Mouse (Mus musculus): ENCODE measurements around the gene Snf8. TPM values are rescaled to one million over a fixed set of nuclear protein-coding genes. Genes with fewer than 3 reads are reported as not detected.

Snf8 gene
- polyA plus RNA-seq, 1 experiment from 2014 or later: 92.6 TPM

DNA sequence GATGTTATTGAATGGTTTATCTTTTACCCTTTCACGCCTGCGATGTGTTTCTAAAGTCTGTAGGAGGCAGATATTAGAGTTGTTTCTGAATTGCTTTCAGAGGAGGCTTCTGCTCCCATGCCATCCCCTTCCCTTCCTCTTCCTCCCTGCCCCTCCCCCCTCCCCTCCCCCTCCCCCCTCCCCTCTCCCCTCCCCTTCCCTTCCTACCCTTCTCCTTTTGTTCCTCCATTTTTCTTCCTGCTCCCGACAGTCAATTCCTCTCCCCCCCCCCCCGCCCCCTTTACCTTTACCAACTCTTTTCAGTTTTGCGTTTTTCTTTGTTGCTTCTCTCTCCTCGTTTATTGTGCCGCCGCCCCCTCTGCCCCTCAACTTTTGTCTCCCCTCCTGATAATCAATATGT lies 22.7 kb upstream of the Snf8 start:
- Histone ChIP-seq H3K4me2 (ENCODE audit: low read depth, low read length) (no peak overlapping the region), H3K27me3 (ENCODE audit: control insufficient read depth, insufficient read depth, low read length) (peaks cover 10% of the 10 kb centered on the region; the same call in 1 of the 2 replicates), H3K4me1 (ENCODE audit: control insufficient read depth, insufficient read depth, low read length) (peaks cover 4% of the 10 kb centered on the region), H3K27ac (ENCODE audit: low read length) (no peak overlapping the region), H3K9me3 (replicated peaks; ENCODE audit: control insufficient read depth, low read length) (no peaks in the 10 kb centered on the region), H3K9ac (ENCODE audit: low read length) (no peak overlapping the region), H3K36me3 (ENCODE audit: control insufficient read depth, insufficient read depth, low read length) (no peaks in the 10 kb centered on the region), H3K4me3 (replicated peaks; ENCODE audit: low read length) (no peak overlapping the region)
- ATAC-seq (ENCODE audit: insufficient read depth, low FRiP score): no peak
- WGBS: 7% methylated on average over 6 of the region's 8 CpGs

DNA sequence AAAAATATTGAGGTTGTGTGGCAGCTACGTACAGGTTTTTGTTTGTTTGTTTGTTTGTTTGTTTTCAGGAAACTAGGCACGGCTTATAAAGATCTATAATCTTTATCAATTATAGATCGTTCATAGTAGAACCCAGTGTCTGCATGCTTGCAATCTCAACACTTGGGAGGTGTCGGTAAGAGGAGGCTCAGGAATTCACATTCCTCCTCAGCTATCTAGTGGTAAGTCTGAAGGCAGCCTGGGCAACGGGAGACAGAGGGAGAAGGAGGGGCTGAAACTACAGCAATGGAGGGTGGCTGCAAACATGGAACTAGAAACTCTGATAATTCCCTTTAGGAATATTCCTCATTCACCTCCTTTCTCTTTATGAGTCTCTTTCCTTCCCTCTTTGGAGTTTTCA lies 19.3 kb upstream of the Snf8 start:
- H3K4me2 ChIP-seq (ENCODE audit: low read depth, low read length): no peak overlapping the region
- WGBS: 23% methylated on average over 5 of the region's 5 CpGs
- no peaks in the 10 kb centered on the region for H3K9me3 ChIP-seq (replicated peaks; ENCODE audit: control insufficient read depth, low read length)
- H3K36me3 ChIP-seq (ENCODE audit: control insufficient read depth, insufficient read depth, low read length): no peaks in the 10 kb centered on the region
- no peak for ATAC-seq (ENCODE audit: insufficient read depth, low FRiP score)
- no peak overlapping the region for H3K27ac ChIP-seq (ENCODE audit: low read length)
- H3K4me3 ChIP-seq (replicated peaks; ENCODE audit: low read length): no peak overlapping the region
- no peaks in the 10 kb centered on the region for H3K4me1 ChIP-seq (ENCODE audit: control insufficient read depth, insufficient read depth, low read length)
- H3K27me3 ChIP-seq (ENCODE audit: control insufficient read depth, insufficient read depth, low read length): peaks cover 7% of the 10 kb centered on the region; the same call in 1 of the 2 replicates
- H3K9ac ChIP-seq (ENCODE audit: low read length): no peak overlapping the region

DNA sequence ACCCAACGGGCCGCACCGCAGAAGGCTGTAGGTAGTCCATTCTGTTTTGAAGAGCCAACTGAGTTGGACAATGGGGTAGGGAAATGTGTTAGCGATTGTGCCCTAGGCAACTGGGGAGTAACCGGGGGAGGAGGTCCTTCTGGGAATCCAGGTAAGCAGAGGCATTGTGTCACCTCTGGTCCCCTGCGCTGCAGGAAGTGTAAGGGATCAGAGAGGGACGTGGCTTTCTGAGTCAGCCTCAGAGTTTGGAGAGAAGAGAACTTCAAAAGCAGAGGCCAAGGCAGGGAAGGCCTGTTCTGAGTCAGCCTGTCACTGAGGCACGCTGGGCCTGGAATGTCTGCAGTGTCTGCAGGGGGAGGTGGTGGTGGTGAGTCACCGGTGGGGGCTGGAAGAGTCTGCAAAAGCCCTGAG lies 16.7 kb upstream of the Snf8 start:
- Histone ChIP-seq H3K27me3 (ENCODE audit: control insufficient read depth, insufficient read depth, low read length) (peaks cover 1% of the 10 kb centered on the region; the same call in 1 of the 2 replicates), H3K4me1 (ENCODE audit: control insufficient read depth, insufficient read depth, low read length) (no peaks in the 10 kb centered on the region), H3K4me2 (ENCODE audit: low read depth, low read length) (no peak overlapping the region), H3K9me3 (replicated peaks; ENCODE audit: control insufficient read depth, low read length) (no peaks in the 10 kb centered on the region), H3K4me3 (replicated peaks; ENCODE audit: low read length) (no peak overlapping the region), H3K27ac (ENCODE audit: low read length) (peak overlapping the region; percentile 36), H3K9ac (ENCODE audit: low read length) (peak overlapping the region; percentile 19; the same call in 1 of the 2 replicates), H3K36me3 (ENCODE audit: control insufficient read depth, insufficient read depth, low read length) (no peaks in the 10 kb centered on the region)
- ATAC-seq (ENCODE audit: insufficient read depth, low FRiP score): peak; percentile 89; the same call in 1 of the 2 replicates
- whole genome bisulfite sequencing: 15% methylated on average over 9 of the region's 9 CpGs

DNA sequence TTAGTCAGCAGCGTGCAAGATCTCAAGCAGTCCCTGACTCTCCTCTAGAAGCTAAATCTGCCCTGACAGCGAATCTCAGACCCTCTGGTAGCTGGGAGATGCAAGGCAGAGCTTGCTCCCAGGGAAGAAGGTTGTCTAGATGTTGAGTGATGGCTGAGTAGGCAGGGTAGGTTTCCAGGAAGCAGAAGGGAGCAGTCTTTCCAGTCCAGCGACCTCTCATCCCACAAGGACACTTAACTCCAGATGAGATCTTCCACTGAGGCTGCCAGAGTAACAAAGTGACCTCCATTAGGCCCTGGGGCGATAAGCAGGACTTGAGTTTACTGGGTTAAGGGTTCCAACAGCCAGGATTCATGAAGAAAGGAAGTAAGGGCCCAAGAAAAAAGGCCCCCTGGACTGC lies 14.1 kb upstream of the Snf8 start:
- Histone ChIP-seq H3K4me3 (replicated peaks; ENCODE audit: low read length) (no peak overlapping the region), H3K27me3 (ENCODE audit: control insufficient read depth, insufficient read depth, low read length) (no peaks in the 10 kb centered on the region), H3K9me3 (replicated peaks; ENCODE audit: control insufficient read depth, low read length) (no peaks in the 10 kb centered on the region), H3K27ac (ENCODE audit: low read length) (no peak overlapping the region), H3K9ac (ENCODE audit: low read length) (no peak overlapping the region), H3K4me1 (ENCODE audit: control insufficient read depth, insufficient read depth, low read length) (no peaks in the 10 kb centered on the region), H3K4me2 (ENCODE audit: low read depth, low read length) (no peak overlapping the region), H3K36me3 (ENCODE audit: control insufficient read depth, insufficient read depth, low read length) (no peaks in the 10 kb centered on the region)
- ATAC-seq (ENCODE audit: insufficient read depth, low FRiP score): no peak
- 55% methylated on average over 4 of the region's 4 CpGs for WGBS

DNA sequence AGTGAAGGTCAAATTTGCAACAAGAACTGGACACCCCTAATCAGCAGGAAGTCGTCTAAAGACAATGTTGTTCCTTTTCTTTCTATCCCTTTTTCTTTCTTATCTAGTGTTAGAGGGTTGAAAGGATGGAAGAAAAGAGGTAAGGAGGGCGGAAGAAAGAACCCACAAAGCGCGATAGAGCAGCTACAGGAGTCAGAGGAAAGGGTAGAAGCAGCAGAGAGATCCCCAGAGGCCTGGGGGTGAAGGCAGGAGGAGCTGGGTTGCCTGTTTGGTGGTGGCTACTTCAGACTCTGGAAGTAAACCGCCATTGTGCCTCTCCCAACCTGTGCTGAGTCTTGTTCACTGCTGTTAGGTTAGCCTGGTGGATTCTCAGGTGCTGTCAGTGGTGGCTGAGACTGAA lies 6.6 kb upstream of the Snf8 start:
- H3K4me3 ChIP-seq (replicated peaks; ENCODE audit: low read length): no peak overlapping the region
- H3K27me3 ChIP-seq (ENCODE audit: control insufficient read depth, insufficient read depth, low read length): no peaks in the 10 kb centered on the region
- H3K27ac ChIP-seq (ENCODE audit: low read length): no peak overlapping the region
- no peaks in the 10 kb centered on the region for H3K4me1 ChIP-seq (ENCODE audit: control insufficient read depth, insufficient read depth, low read length)
- no peak for ATAC-seq (ENCODE audit: insufficient read depth, low FRiP score)
- no peaks in the 10 kb centered on the region for H3K9me3 ChIP-seq (replicated peaks; ENCODE audit: control insufficient read depth, low read length)
- WGBS: 55% methylated on average over 5 of the region's 5 CpGs
- H3K4me2 ChIP-seq (ENCODE audit: low read depth, low read length): no peak overlapping the region
- H3K9ac ChIP-seq (ENCODE audit: low read length): no peak overlapping the region
- H3K36me3 ChIP-seq (ENCODE audit: control insufficient read depth, insufficient read depth, low read length): no peaks in the 10 kb centered on the region

DNA sequence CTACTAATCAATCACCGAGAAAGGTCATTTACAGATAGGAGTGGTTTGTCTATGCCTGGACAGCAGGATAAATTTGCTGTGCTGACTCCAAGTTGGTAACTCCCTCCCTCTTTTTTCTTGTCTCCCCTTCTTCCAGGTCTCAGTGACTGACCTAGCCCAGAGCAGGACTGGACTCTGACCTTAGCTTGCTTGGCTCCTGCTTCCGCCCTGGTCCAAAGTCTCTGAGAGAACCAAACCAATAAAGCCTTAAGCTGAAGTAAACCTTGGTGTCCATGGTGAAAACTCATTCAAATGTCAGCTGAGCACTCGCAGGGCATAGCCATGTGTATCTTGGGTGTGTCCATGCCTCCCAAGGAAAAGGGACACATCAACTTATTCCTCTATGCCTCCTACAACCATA lies 4.1 kb upstream of the Snf8 start:
- ATAC-seq (ENCODE audit: insufficient read depth, low FRiP score): peak; percentile 48; the same call in 1 of the 2 replicates
- Histone ChIP-seq H3K27me3 (ENCODE audit: control insufficient read depth, insufficient read depth, low read length) (no peaks in the 10 kb centered on the region), H3K9me3 (replicated peaks; ENCODE audit: control insufficient read depth, low read length) (no peaks in the 10 kb centered on the region), H3K4me2 (ENCODE audit: low read depth, low read length) (no peak overlapping the region), H3K4me3 (replicated peaks; ENCODE audit: low read length) (no peak overlapping the region), H3K9ac (ENCODE audit: low read length) (no peak overlapping the region), H3K36me3 (ENCODE audit: control insufficient read depth, insufficient read depth, low read length) (no peaks in the 10 kb centered on the region), H3K27ac (ENCODE audit: low read length) (no peak overlapping the region), H3K4me1 (ENCODE audit: control insufficient read depth, insufficient read depth, low read length) (peaks cover 9% of the 10 kb centered on the region)
- WGBS: 76% methylated on average over 3 of the region's 3 CpGs

DNA sequence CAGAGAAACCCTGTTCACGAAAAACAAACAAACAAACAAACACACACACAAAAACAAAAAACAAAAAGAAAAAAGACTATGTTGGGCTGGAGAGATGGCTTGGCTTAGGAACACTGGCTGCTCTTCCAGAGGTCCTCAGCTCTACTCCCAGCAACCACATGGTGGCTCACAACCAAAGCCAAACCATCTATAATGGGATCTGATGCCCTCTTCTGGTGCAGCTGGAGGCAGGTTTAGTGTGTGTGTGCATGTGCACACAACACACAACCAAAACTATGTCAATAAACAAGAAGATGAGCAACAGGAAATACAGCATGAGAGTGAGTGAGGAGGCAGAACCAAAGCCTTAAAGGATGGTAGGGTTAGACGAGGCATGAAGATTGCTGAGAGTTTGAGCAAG lies 3.0 kb upstream of the Snf8 start:
- Histone ChIP-seq H3K9ac (ENCODE audit: low read length) (no peak overlapping the region), H3K9me3 (replicated peaks; ENCODE audit: control insufficient read depth, low read length) (no peaks in the 10 kb centered on the region), H3K4me2 (ENCODE audit: low read depth, low read length) (no peak overlapping the region), H3K4me1 (ENCODE audit: control insufficient read depth, insufficient read depth, low read length) (peaks cover 16% of the 10 kb centered on the region), H3K4me3 (replicated peaks; ENCODE audit: low read length) (no peak overlapping the region), H3K27ac (ENCODE audit: low read length) (no peak overlapping the region), H3K27me3 (ENCODE audit: control insufficient read depth, insufficient read depth, low read length) (no peaks in the 10 kb centered on the region), H3K36me3 (ENCODE audit: control insufficient read depth, insufficient read depth, low read length) (no peaks in the 10 kb centered on the region)
- 72% methylated on average over 2 of the region's 2 CpGs for WGBS
- ATAC-seq (ENCODE audit: insufficient read depth, low FRiP score): no peak

DNA sequence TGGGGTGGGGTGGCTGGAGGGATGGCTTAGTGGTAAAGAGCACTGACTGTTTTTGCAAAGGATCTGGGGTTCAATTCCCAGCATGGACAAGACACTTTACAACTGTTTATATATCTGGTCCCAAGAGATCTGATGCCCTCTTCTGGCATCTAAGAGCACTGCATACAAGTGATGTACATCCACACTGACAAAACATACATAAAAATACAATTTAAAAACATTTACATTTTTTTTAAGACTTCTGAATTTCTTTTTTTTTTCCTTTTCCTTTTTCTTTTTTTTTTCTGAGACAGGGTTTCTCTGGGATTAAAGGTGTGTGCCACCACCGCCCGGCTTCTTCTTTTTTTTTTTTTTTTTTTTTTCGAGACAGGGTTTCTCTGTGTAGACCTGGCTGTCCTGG lies 1.4 kb upstream of the Snf8 start:
- no peaks in the 10 kb centered on the region for H3K27me3 ChIP-seq (ENCODE audit: control insufficient read depth, insufficient read depth, low read length)
- H3K36me3 ChIP-seq (ENCODE audit: control insufficient read depth, insufficient read depth, low read length): no peaks in the 10 kb centered on the region; the same call in 1 of the 2 replicates
- H3K9ac ChIP-seq (ENCODE audit: low read length): no peak overlapping the region
- no peak overlapping the region for H3K4me3 ChIP-seq (replicated peaks; ENCODE audit: low read length)
- peaks cover 16% of the 10 kb centered on the region for H3K4me1 ChIP-seq (ENCODE audit: control insufficient read depth, insufficient read depth, low read length)
- no peak overlapping the region for H3K27ac ChIP-seq (ENCODE audit: low read length)
- H3K9me3 ChIP-seq (replicated peaks; ENCODE audit: control insufficient read depth, low read length): no peaks in the 10 kb centered on the region
- ATAC-seq (ENCODE audit: insufficient read depth, low FRiP score): no peak
- WGBS: 91% methylated on average over 2 of the region's 3 CpGs
- no peak overlapping the region for H3K4me2 ChIP-seq (ENCODE audit: low read depth, low read length)

DNA sequence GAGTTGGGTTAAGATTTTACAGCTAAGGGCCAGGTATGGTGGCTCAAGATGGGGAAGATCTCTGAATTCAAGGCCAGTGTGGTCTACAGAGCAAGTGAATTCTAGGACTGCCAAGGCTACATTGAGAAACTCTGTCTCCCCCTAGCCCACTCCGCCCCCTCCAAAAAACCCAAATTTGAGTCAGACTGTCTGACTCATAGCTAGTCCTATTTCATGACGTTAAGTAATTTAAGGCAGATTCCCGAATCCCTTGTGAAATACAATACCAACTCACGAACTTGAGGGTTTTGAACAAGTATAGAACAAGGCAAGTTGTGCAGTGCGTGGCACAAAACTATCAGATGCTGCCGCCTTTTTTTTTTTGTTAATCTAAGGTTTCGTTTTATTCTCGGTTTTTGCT lies 569 bp upstream of the Snf8 start:
- Histone ChIP-seq H3K9me3 (replicated peaks; ENCODE audit: control insufficient read depth, low read length) (no peaks in the 10 kb centered on the region), H3K27me3 (ENCODE audit: control insufficient read depth, insufficient read depth, low read length) (no peaks in the 10 kb centered on the region), H3K4me2 (ENCODE audit: low read depth, low read length) (peak overlapping the region; percentile 95), H3K4me1 (ENCODE audit: control insufficient read depth, insufficient read depth, low read length) (peaks cover 16% of the 10 kb centered on the region), H3K36me3 (ENCODE audit: control insufficient read depth, insufficient read depth, low read length) (peaks cover under 1% of the 10 kb centered on the region; the same call in 1 of the 2 replicates), H3K27ac (ENCODE audit: low read length) (peak overlapping the region; percentile 74; the same call in 1 of the 2 replicates), H3K9ac (ENCODE audit: low read length) (peak overlapping the region; percentile 89), H3K4me3 (replicated peaks; ENCODE audit: low read length) (peak overlapping the region; percentile 91)
- WGBS: 46% methylated on average over 8 of the region's 8 CpGs
- ATAC-seq (ENCODE audit: insufficient read depth, low FRiP score): no peak
